Mouse (Mus musculus) heart, embryonic 15.5 days (tissue): Measurements from ENCODE around the gene Rbbp6. TPM values are rescaled to one million over a fixed set of nuclear protein-coding genes. Genes with fewer than 3 reads are reported as not detected.

Experiments used
- ATAC-seq: fragments of 200-750 bp; cut with Nextera tagmentation; replicated peaks from 2 replicates; pipeline ENCODE4 v1.8.0; 2017; ENCODE audit warnings: low read depth, moderate TSS enrichment; ENCODE audit not compliant: insufficient number of reproducible peaks, insufficient read depth, low FRiP score
- H3K27ac ChIP-seq: fragments of 300-500 bp; sonication (generic); 2 replicates; pipeline ENCODE4 v1.5.1; 2015; ENCODE audit warnings: mild to moderate bottlenecking, inconsistent platforms
- H3K27me3 ChIP-seq: fragments of 300-500 bp; sonication (generic); 2 replicates; pipeline ENCODE4 v1.6.1; 2015; ENCODE audit warnings: inconsistent platforms
- H3K36me3 ChIP-seq: fragments of 300-500 bp; sonication (generic); 2 replicates; pipeline ENCODE4 v1.6.1; 2015; ENCODE audit warnings: mild to moderate bottlenecking, inconsistent platforms
- H3K4me1 ChIP-seq: fragments of 300-500 bp; sonication (generic); replicated peaks from 2 replicates; pipeline ENCODE4 v1.6.1; 2015; ENCODE audit warnings: inconsistent platforms
- H3K4me2 ChIP-seq: fragments of 300-500 bp; sonication (generic); 2 replicates; pipeline ENCODE4 v1.6.1; 2015; ENCODE audit warnings: inconsistent platforms, mild to moderate bottlenecking, moderate library complexity
- H3K4me3 ChIP-seq: fragments of 300-500 bp; sonication (generic); 2 replicates; pipeline ENCODE4 v1.5.1; 2015; ENCODE audit warnings: mild to moderate bottlenecking, inconsistent platforms
- H3K9ac ChIP-seq: fragments of 300-500 bp; sonication (generic); 2 replicates; pipeline ENCODE4 v1.6.1; 2015; ENCODE audit warnings: mild to moderate bottlenecking, inconsistent platforms
- H3K9me3 ChIP-seq: fragments of 300-500 bp; sonication (generic); replicated peaks from 2 replicates; pipeline ENCODE4 v1.6.1; 2016; ENCODE audit warnings: inconsistent platforms
- WGBS: fragments of 180-500 bp; shearing (Covaris S2); methylation state at CpG from one replicate; pipeline ENCODE4 v1.1.7; 2015; ENCODE audit warnings: mixed read lengths; 5-methylcytosine and 5-hydroxymethylcytosine counted together
- polyA plus RNA-seq: library from polyadenylated mRNA; unstranded; fragments of >200 nt; fragmentation: Nextera tagmentation; extraction: Ambion mirVana; gene quantifications from 2 replicates; pipeline ENCODE4 v1.2.1, GENCODE M21; 2015

Gene Rbbp6
- polyA plus RNA-seq, 1 experiment from 2014 or later, result 16.6 TPM

GRCm38 (mm10) chr7:122945149-122945548, 20.3 kb upstream of the Rbbp6 start:
- Histone ChIP-seq H3K9ac (no peak overlapping the region), H3K36me3 (no peaks in the 10 kb centered on the region), H3K4me3 (no peak overlapping the region), H3K27ac (no peak overlapping the region), H3K4me2 (no peak overlapping the region), H3K4me1 (peaks cover 4% of the 10 kb centered on the region; the same call in 1 of the 2 replicates), H3K27me3 (no peaks in the 10 kb centered on the region), H3K9me3 (no peaks in the 10 kb centered on the region)
- 0% methylated on average over 1 of the region's 1 CpGs for WGBS
- peak; percentile 35; the same call in 1 of the 2 replicates for ATAC-seq

DNA sequence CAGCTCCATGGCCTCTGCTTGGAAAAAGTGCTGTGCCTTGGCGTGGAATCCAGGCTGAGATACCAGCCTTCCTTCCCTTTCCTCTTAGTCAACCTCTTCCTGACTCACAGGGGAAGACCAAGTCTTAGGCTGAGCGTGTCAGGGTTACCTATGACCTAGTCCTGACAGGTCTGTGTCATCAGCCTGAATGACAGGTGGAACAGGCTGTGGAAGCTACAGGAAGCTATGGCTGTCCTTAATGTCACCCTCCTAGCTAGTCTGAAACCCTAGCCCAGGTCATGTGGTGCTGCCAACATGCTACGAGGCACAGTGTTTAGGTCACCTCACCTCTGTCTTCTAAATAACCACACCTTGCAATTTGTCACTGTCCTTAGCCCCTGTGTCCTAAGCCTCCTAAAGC, 16.2 kb upstream of the Rbbp6 start:
- H3K4me3 ChIP-seq, result no peak overlapping the region
- no peaks in the 10 kb centered on the region for H3K36me3 ChIP-seq
- H3K4me1 ChIP-seq, result no peaks in the 10 kb centered on the region
- no peaks in the 10 kb centered on the region for H3K27me3 ChIP-seq
- no peak overlapping the region for H3K9ac ChIP-seq
- H3K27ac ChIP-seq, result no peak overlapping the region
- H3K9me3 ChIP-seq, result no peaks in the 10 kb centered on the region
- 72% methylated on average over 3 of the region's 3 CpGs for WGBS
- no peak for ATAC-seq
- no peak overlapping the region for H3K4me2 ChIP-seq

DNA sequence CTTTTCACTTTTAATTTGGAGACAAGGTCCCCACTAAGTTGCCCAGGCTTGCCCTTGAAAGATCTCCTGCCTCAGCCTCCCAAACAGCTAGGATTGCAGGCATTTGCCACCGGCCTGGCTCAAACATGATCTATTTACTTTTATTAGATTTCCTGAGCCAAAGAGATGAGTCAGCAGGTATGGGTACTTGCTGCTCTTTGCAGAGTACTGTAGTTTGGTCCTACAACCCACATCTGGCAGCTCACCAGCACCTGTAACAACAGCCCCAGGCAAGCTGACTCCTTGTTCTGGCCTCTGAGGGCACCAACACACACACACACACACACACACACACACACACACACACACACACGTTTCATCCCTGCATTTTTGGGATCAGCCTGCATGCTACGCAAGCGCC, 14.0 kb upstream of the Rbbp6 start:
- no peak overlapping the region for H3K27ac ChIP-seq
- WGBS, result 83% methylated on average over 4 of the region's 4 CpGs
- no peaks in the 10 kb centered on the region for H3K4me1 ChIP-seq
- H3K4me2 ChIP-seq, result no peak overlapping the region
- no peak for ATAC-seq
- no peaks in the 10 kb centered on the region for H3K9me3 ChIP-seq
- no peaks in the 10 kb centered on the region for H3K36me3 ChIP-seq
- H3K27me3 ChIP-seq, result no peaks in the 10 kb centered on the region
- no peak overlapping the region for H3K4me3 ChIP-seq
- no peak overlapping the region for H3K9ac ChIP-seq

GRCm38 (mm10) chr7:122952066-122952465, 13.4 kb upstream of the Rbbp6 start:
- 62% methylated on average over 6 of the region's 6 CpGs for WGBS
- no peaks in the 10 kb centered on the region for H3K36me3 ChIP-seq
- H3K9me3 ChIP-seq, result no peaks in the 10 kb centered on the region
- H3K27me3 ChIP-seq, result no peaks in the 10 kb centered on the region
- no peak overlapping the region for H3K27ac ChIP-seq
- H3K4me1 ChIP-seq, result no peaks in the 10 kb centered on the region
- H3K4me3 ChIP-seq, result no peak overlapping the region
- no peak overlapping the region for H3K4me2 ChIP-seq
- no peak overlapping the region for H3K9ac ChIP-seq
- no peak for ATAC-seq

GRCm38 (mm10) chr7:122954451-122955225, 10.8 kb upstream of the Rbbp6 start:
- Histone ChIP-seq H3K4me2 (no peak overlapping the region), H3K27me3 (no peaks in the 10 kb centered on the region), H3K9ac (no peak overlapping the region), H3K4me1 (no peaks in the 10 kb centered on the region), H3K9me3 (no peaks in the 10 kb centered on the region), H3K4me3 (no peak overlapping the region), H3K27ac (no peak overlapping the region), H3K36me3 (no peaks in the 10 kb centered on the region)
- no peak for ATAC-seq
- WGBS, result 76% methylated on average over 11 of the region's 11 CpGs

- no peak overlapping the region for H3K9ac ChIP-seq
- no peak overlapping the region for H3K4me2 ChIP-seq
- no peaks in the 10 kb centered on the region for H3K36me3 ChIP-seq
- 0 out of 2 replicates have a peak overlapping the region, but pooled peaks have one; percentile 8 for H3K27ac ChIP-seq
- 67% methylated on average over 8 of the region's 8 CpGs for WGBS
- peak; percentile 73 for ATAC-seq
- H3K9me3 ChIP-seq, result no peaks in the 10 kb centered on the region
- H3K4me1 ChIP-seq, result no peaks in the 10 kb centered on the region
- no peak overlapping the region for H3K4me3 ChIP-seq
- H3K27me3 ChIP-seq, result no peaks in the 10 kb centered on the region
Measured at GRCm38 (mm10) chr7:122955226-122955955, 10.1 kb upstream of the Rbbp6 start.

GRCm38 (mm10) chr7:122968751-122969150, 3.3 kb downstream of the Rbbp6 start:
- peak overlapping the region; percentile 86; the same call in 1 of the 2 replicates for H3K4me2 ChIP-seq
- H3K36me3 ChIP-seq, result peaks cover 5% of the 10 kb centered on the region
- H3K4me1 ChIP-seq, result peaks cover 22% of the 10 kb centered on the region
- ATAC-seq, result no peak
- peak overlapping the region; percentile 89 for H3K4me3 ChIP-seq
- H3K27me3 ChIP-seq, result no peaks in the 10 kb centered on the region
- H3K27ac ChIP-seq, result no peak overlapping the region
- WGBS, result 56% methylated on average over 4 of the region's 4 CpGs
- no peaks in the 10 kb centered on the region for H3K9me3 ChIP-seq
- no peak overlapping the region for H3K9ac ChIP-seq

GRCm38 (mm10) chr7:122969231-122970032, 3.9 kb downstream of the Rbbp6 start:
- peak overlapping the region; percentile 100 for H3K9ac ChIP-seq
- H3K9me3 ChIP-seq, result no peaks in the 10 kb centered on the region
- WGBS, result under 1% methylated on average over 61 of the region's 62 CpGs
- peak overlapping the region; percentile 89 for H3K4me3 ChIP-seq
- H3K4me1 ChIP-seq, result peaks cover 25% of the 10 kb centered on the region
- no peaks in the 10 kb centered on the region for H3K27me3 ChIP-seq
- peak; percentile 98 for ATAC-seq
- peaks cover 5% of the 10 kb centered on the region for H3K36me3 ChIP-seq
- peak overlapping the region; percentile 86 for H3K4me2 ChIP-seq
- peak overlapping the region; percentile 94 for H3K27ac ChIP-seq

DNA sequence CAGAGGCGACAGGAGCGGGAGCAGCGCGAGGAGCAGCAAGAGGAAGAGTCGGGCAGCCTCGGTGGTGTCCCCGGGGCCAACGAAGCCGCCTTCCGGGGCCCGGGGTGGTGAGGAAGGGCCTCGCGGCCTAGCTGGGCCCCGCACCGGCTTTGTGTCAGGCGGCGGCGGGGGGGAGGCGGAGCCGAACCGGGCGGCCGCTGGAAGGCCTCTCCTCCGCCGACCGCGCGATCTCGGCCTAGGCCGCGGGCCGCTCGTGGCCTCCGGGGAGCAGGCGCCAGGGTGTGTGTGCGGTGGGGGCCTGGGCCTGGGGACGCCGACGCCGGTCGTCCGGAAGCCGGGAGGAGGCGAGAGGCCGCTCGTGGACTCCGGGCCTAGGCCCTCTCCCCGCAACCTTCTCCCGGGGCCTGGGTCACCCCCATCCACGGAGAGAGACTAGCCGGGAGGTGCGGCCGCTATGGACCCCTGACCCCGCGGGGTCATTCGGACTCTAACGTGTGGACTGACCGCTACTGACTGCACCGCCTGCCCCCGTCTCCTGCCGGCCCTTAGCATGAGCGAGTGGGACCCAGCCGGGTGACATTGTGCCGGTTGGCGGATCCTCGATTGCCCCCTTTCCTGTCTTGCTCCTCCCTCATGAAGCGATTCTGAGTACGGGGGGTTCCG, 4.8 kb downstream of the Rbbp6 start:
- peak; percentile 71 for ATAC-seq
- Histone ChIP-seq H3K9me3 (no peaks in the 10 kb centered on the region), H3K27me3 (no peaks in the 10 kb centered on the region), H3K27ac (peak overlapping the region; percentile 94), H3K4me3 (peak overlapping the region; percentile 89), H3K4me1 (peaks cover 28% of the 10 kb centered on the region), H3K36me3 (peaks cover 5% of the 10 kb centered on the region), H3K4me2 (peak overlapping the region; percentile 86), H3K9ac (peak overlapping the region; percentile 100)
- under 1% methylated on average over 45 of the region's 69 CpGs for WGBS

- Histone ChIP-seq H3K4me1 (peaks cover 28% of the 10 kb centered on the region), H3K4me2 (peak overlapping the region; percentile 86), H3K27ac (peak overlapping the region; percentile 94; the same call in 1 of the 2 replicates), H3K4me3 (peak overlapping the region; percentile 89), H3K36me3 (peaks cover 5% of the 10 kb centered on the region), H3K27me3 (no peaks in the 10 kb centered on the region), H3K9ac (peak overlapping the region; percentile 100), H3K9me3 (no peaks in the 10 kb centered on the region)
- no peak for ATAC-seq
- WGBS, result 0% methylated on average over 14 of the region's 14 CpGs
Measured at GRCm38 (mm10) chr7:122970864-122971420, 5.5 kb downstream of the Rbbp6 start.
